Mouse (Mus musculus) C2C12 (cell line): ENCODE data around the gene Ctso.

ENCODE experiments used
- CEBPB ChIP-seq: IDR thresholded peaks from one replicate; pipeline ENCODE4 v1.6.1; 2011; ENCODE audit warnings: low read depth, mild to moderate bottlenecking, control low read depth, moderate library complexity
- CTCF ChIP-seq: IDR thresholded peaks from one replicate; pipeline ENCODE4 v1.5.1; 2011; ENCODE audit not compliant: control insufficient read depth, insufficient read depth, insufficient read length
- FOSL1 ChIP-seq: IDR thresholded peaks from one replicate; pipeline ENCODE4 v1.8.0; 2011; ENCODE audit warnings: mild to moderate bottlenecking, low read length; ENCODE audit not compliant: poor library complexity, insufficient read depth, severe bottlenecking
- MAX ChIP-seq: IDR thresholded peaks from one replicate; pipeline ENCODE4 v1.6.1; 2011; ENCODE audit warnings: mild to moderate bottlenecking, control low read depth
- MYOG ChIP-seq: IDR thresholded peaks from one replicate; pipeline ENCODE4 v1.6.1; 2011; ENCODE audit not compliant: control insufficient read depth, insufficient read length; ENCODE audit errors: extremely low read depth
- USF1 ChIP-seq: IDR thresholded peaks from one replicate; pipeline ENCODE4 v1.6.1; 2011; ENCODE audit warnings: low read depth, mild to moderate bottlenecking, control low read depth, moderate library complexity

DNA sequence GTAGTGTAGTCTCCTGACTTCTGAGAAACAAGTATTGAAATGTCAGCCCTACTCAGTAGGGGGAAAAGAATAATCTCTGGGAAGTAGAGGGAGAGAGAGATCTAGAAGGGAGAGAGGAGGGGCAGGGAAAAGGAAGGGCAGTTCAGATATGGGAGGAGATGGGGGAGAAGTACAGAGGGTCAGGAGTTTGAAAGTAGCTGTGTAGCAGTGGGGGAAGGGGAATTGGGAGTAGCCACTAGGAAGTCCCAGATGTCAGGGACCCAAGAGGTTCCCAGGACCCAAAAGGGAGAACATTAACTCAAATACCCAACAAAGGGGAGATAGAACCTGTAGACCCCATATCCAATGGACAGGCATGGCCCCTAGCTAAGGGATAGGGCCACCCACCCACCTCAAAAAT lies 43.7 kb downstream of the Ctso start, which contains the start of gene Tdo2:
- no peak for TF ChIP-seq CTCF
- no peak for TF ChIP-seq MYOG
- TF ChIP-seq MAX = no peak
- TF ChIP-seq FOSL1 = no peak
- no peak for TF ChIP-seq USF1
- no peak for TF ChIP-seq CEBPB
